Mouse (Mus musculus): ENCODE results near the gene Crygb. TPM values are rescaled to one million over a fixed set of nuclear protein-coding genes. Genes with fewer than 3 reads are reported as not detected.

Crygb gene
- not detected for polyA plus RNA-seq (2014; fragmentation: Illumina TruSeq; extraction: RNeasy Lipid Tissue Mini Kit (QIAGEN cat#74804); ENCODE audit: low read depth, low replicate concordance)

GRCm38 (mm10) chr1:65082188-65082587 is at the start of gene Crygb:
Crygb (minus strand) TSS chr1:65082288.

GRCm38 (mm10) chr1:65122574-65123372 is 40.7 kb upstream of the Crygb start, which contains the start of gene D630023F18Rik:
D630023F18Rik (minus strand) TSS chr1:65123214.

GRCm38 (mm10) chr1:65119438-65119837 is 37.4 kb upstream of the Crygb start, which contains the start of gene Gm28845:
Gm28845 (minus strand) TSS chr1:65119558.

DNA sequence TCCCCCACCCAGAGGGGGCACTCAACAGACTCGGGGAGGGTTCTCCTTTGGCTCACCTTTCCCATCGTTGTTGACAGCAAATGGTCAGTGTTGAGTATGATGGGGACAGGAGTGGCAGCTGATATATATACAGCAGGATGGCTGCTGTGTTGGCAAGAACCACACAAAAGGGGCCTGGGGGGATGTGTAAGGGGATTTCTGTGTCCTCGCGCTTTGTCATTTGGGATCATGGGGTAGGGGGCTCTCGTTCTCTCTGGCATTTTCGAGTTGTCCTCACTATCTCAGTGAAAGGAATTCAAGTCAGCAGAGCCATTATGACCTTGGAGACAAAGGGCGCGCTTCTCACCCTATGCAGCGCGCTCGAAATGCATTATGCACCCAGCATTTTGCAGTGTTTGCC is 21.2 kb upstream of the Crygb start, which contains the start of gene Cryga:
Cryga (minus strand) TSS at position 101 of the 400 bp plus-strand sequence.

DNA sequence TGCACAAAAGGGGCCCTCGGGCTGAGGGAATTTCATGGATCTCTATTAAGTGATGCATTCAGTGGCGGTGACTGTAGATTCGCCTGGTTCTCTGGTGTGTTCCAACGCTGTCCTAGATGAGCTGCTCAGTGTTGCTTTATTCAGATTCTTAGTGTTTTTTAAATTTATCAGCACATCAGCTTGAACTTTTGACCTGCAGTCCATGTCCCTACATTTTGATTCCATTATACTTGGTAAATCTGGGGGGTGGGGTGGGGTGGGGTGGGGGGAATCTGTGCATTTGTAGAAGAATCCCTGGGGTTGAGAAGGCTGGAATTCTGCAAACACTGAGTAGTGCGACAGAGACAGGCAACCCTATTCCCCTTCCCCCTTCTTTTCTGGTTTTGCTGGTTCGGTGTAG is 8.5 kb downstream of the Crygb start, which contains the start of gene Crygc:
Crygc (minus strand) TSS at position 101 of the 400 bp plus-strand sequence.

GRCm38 (mm10) chr1:65063352-65063751 is 18.7 kb downstream of the Crygb start, which contains the start of gene Crygd:
Crygd (minus strand) TSS chr1:65063452.

DNA sequence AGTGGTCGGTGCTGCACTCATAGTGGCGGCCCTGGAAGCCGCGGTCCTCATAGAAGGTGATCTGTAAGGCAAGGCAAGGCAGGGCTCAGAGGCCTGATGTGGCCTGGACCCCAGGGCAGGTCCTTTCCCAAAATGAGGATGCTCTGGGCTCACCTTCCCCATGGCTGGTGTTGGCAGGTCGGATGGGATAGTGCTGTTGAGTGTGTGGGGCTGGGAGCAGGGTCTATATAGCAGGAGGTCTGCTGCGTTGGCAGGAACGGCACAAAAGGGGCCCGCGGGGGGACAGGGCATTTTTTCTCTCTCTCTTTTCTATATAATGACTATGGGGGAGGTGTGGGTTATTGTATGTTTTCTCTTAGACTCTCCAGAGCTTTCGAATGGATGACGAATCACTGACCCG is 31.1 kb downstream of the Crygb start, which contains the start of gene Cryge:
Cryge (minus strand) TSS at position 198 of the 400 bp plus-strand sequence.

DNA sequence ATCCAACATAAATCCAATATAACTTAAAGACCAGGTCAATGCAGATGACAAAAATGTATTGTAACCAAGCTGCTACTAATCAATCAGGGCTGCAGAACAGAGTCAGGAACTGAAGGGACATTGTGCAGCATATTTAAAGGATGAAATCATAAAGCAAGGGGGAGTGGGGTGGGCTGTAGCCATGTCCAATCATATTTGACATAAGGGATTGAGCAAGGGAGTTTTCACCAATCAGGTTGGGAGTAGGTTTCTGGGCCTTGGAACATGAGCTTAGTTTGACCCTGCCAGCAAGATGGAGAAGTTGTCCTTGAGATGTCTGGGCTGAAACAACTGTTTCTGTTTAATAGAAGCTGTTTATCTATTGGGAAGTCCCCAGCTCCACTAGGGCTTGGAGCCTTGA is 49.4 kb downstream of the Crygb start, which contains the start of gene Akr1cl:
Akr1cl (minus strand) TSS at position 119 of the 400 bp plus-strand sequence.

Other genes with a start within 250 kb of the Crygb start
- 2.7 TPM for gene Plekhm3, start 125.5 kb downstream of the Crygb start, polyA plus RNA-seq (2014; fragmentation: Illumina TruSeq; extraction: RNeasy Lipid Tissue Mini Kit (QIAGEN cat#74804); ENCODE audit: low read depth, low replicate concordance)
- gene Akr1cl, start 49.5 kb downstream of the Crygb start, polyA plus RNA-seq (2014; fragmentation: Illumina TruSeq; extraction: RNeasy Lipid Tissue Mini Kit (QIAGEN cat#74804); ENCODE audit: low read depth, low replicate concordance): 234 TPM
- gene Cryge, start 31.1 kb downstream of the Crygb start, polyA plus RNA-seq (2014; fragmentation: Illumina TruSeq; extraction: RNeasy Lipid Tissue Mini Kit (QIAGEN cat#74804); ENCODE audit: low read depth, low replicate concordance): not detected
- gene Crygd, start 18.8 kb downstream of the Crygb start, polyA plus RNA-seq (2014; fragmentation: Illumina TruSeq; extraction: RNeasy Lipid Tissue Mini Kit (QIAGEN cat#74804); ENCODE audit: low read depth, low replicate concordance): not detected
- not detected for gene Crygc, start 8.6 kb downstream of the Crygb start, polyA plus RNA-seq (2014; fragmentation: Illumina TruSeq; extraction: RNeasy Lipid Tissue Mini Kit (QIAGEN cat#74804); ENCODE audit: low read depth, low replicate concordance)
- not detected for gene Cryga, start 21.1 kb upstream of the Crygb start, polyA plus RNA-seq (2014; fragmentation: Illumina TruSeq; extraction: RNeasy Lipid Tissue Mini Kit (QIAGEN cat#74804); ENCODE audit: low read depth, low replicate concordance)
- not detected for gene Gm28845, start 37.3 kb upstream of the Crygb start, polyA plus RNA-seq (2014; fragmentation: Illumina TruSeq; extraction: RNeasy Lipid Tissue Mini Kit (QIAGEN cat#74804); ENCODE audit: low read depth, low replicate concordance)
- gene D630023F18Rik, start 40.9 kb upstream of the Crygb start, polyA plus RNA-seq (2014; fragmentation: Illumina TruSeq; extraction: RNeasy Lipid Tissue Mini Kit (QIAGEN cat#74804); ENCODE audit: low read depth, low replicate concordance): not detected
- 100.0 TPM for gene Idh1, start 104.2 kb upstream of the Crygb start, polyA plus RNA-seq (2014; fragmentation: Illumina TruSeq; extraction: RNeasy Lipid Tissue Mini Kit (QIAGEN cat#74804); ENCODE audit: low read depth, low replicate concordance)
- 16.2 TPM for gene Pikfyve, start 104.4 kb upstream of the Crygb start, polyA plus RNA-seq (2014; fragmentation: Illumina TruSeq; extraction: RNeasy Lipid Tissue Mini Kit (QIAGEN cat#74804); ENCODE audit: low read depth, low replicate concordance)
- gene Pth2r, start 199.8 kb upstream of the Crygb start, polyA plus RNA-seq (2014; fragmentation: Illumina TruSeq; extraction: RNeasy Lipid Tissue Mini Kit (QIAGEN cat#74804); ENCODE audit: low read depth, low replicate concordance): 3.8 TPM

Data from testis, adult 10 weeks (tissue).